Mouse (Mus musculus): Measurements from ENCODE around the gene Hsph1.

Gene Hsph1

DNA sequence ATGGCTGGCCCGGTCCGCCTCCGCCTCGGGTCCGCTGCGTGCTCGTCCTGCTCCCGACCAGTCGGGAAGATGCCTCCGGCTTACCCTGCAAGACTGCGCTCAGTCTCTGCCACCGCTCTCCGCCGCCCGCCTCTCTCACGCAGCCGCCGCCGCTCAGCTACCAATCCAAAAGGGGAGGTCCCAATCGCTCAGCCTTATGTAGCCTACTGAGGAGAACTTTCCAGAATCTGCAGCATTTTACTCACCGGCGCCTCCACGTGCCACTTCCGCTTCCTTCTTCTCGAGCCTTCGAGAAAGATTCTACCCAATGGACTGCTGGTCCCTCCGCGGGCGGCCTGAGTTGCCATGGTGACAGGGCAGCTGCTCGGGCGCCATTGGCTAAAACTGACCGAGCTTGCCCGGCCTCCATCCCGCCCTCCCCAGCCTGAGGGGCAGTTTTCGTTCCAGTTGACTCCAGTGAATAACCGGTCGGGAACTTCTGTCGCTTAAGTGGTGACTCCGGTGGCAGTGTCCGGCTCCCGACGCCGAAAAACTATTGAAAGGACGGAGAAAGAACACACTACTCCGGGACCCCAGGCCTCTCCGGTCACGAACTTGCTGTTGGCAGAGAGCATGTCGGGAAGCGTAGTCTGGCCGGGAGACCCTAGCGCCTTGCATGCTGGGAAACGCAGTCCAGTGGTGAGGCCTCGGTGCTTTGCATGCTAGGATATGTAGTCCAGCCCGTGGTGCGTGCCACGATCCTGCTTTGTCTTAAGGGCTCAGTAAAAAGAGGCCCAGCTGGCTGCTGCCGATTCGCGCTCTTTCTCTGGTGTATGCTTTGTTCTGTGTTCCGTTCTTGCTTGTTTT lies at the start of gene Hsph1:
Hsph1 (minus strand) TSS at position 302 of the 846 bp plus-strand sequence.
- peak; percentile 99 for DNase-seq (ENCODE audit: low read depth, low spot score)

DNA sequence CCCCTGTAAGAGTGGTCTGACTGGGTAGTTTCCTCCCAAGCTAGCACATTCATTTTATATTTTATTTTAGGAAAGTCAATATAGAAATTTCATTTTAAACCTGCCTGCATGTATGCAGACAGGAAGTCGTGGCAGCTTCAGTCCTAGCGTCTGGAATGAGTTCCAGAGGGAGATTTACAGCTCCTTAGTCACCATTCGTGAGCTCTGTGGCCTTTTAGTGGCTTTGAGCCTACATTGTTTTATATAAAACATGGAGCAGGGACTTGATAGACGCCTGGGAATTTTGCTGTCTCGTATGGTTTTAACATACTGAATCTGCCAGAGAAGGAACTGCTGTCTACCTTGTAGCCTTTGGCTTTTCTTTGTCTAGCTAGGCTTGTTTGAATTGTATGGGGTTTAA lies 44.8 kb upstream of the Hsph1 start:
- no peak for DNase-seq (ENCODE audit: low read depth, low spot score)

DNA sequence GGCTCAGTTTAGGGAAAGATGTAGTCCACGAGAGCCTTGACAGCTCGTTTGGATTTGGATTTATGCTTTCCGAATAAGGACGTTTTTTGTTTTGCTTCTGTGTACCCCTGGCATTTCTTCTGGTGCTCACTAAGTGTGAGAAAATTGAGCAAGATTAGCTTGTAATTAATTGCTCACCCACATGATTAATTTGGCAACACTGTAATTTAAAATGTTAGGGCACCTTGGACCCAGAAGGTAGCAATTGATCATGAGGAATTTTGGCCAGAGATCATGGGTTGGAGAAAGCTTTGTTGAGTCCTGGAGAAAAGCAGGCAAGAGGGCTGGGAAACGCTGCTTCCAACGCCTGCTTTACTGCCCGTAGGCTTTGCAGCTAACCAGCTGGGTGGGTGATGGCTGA lies 43.7 kb upstream of the Hsph1 start:
- no peak for DNase-seq (ENCODE audit: low read depth, low spot score)

DNA sequence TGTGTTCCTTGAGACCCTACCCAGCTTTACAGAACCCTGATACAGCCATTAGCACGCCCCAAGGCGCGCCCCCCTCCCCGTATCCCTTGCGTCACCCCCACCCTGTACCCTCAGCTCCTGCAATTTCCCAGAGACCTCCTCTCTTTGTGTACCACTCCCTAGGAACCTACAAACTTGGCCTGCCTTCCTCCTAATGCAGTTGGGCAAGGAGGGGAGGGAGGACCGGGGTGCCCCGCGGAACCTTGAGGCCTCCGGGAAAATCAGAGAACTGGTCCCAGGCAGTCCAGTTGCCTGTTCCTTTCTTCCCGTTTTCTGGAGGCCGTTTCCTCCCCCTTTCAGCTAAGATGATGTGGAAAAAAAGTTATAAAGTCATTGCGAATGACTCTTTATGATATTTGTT lies 43.2 kb upstream of the Hsph1 start:
- DNase-seq (ENCODE audit: low read depth, low spot score) = no peak

DNA sequence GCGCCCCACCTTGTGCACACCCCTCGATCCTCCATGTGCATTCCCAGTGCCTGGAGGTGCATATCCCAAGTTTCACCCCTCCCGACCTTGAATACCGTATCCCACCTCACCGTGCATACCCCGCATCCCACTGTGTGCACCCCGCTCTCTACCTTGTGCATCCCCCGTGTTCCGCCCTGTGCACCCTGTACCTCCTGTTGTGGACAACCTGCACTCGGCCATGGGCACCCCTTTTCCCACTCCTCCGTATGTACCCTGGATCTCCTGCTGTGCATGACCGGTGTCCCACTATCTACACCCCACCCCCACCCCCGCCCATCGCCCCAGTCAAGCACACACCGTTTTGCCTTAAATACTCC lies 42.8 kb upstream of the Hsph1 start:
- no peak for DNase-seq (ENCODE audit: low read depth, low spot score)

DNA sequence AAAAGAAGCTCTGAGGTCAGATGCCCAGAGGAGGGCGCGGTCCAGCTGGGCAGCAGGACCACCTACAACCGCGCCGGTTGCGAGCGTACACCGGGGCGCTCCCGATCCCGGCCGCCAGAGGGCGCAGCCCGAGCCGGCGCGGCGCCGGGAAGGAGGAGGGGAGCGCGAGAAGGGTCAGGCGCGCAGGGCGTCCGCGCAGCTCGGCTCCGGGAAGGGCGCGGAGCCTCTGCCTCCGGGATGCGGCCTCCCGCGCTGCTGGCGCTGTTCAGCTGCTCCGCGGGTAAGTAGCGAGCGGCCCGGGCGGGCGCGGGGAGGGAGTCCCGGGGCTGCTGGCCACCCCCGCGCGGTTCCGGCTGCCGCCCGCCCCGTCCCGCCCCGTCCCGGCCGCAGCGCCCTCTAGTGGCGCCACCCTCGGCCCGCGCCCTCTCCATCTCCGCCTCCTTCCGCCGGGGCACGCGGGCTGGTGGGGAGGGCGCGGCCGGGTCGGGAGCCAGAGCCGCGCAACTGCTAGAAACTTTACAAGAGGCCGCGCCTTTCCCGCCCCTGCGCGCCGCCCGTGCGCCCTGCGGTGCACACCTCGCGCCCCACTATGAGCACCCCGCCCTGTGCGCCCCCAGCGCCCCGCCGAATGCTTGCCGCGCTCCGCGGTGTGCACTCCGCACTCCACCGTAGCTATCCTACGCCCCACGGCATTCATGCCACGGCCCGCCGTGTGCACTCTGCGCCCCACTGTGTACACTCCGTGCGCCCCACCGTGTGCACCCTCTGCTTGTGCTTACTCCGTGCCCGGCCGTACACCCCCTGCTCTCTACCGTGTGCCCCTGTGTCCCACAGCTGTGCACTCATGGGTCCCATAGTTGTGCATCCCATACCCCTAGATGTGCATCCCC lies 42.2 kb upstream of the Hsph1 start, which contains the start of gene B3glct:
B3glct (plus strand) TSS at position 131 of the 890 bp plus-strand sequence.
- DNase-seq (ENCODE audit: low read depth, low spot score) = peak; percentile 78

DNA sequence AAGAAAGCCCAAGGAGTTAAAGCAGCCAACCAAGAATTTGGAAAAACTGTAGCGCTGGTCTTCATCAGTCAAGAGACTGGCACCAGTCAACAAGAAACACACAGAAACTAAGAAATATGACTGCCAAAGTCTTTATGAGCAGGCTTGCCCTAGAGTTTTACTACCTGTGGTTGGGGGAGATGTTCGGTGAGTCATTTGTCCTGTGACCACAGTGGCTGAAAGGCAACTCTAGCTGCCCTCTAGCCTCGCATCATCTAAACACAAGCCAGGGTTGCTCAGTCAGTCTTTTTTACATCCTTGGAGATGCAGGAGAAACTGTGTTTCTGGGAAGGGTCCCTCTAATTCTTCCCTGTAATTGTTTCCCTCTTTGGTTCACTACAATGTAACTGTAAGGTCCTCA lies 41.0 kb upstream of the Hsph1 start:
- DNase-seq (ENCODE audit: low read depth, low spot score) = no peak

DNA sequence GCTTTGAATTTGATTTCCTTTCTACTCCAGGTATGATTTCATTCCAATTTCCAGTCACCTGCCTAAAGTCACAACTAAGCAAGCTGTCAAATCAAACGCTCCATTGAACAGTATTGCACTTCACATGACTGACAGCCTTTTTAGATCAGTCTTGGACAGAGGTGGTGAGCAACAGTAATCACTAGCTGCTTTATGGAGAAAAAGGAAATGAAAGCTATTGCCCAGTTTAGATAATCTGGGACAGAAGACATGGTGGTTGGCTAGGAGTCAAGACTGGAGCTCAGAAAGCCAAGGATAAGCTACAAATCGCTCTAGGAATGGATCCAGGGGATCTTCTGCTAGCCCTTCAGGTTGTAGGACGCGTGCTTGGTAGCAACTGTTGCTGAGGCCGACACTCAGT lies 27.2 kb upstream of the Hsph1 start:
- no peak for DNase-seq (ENCODE audit: low read depth, low spot score)

DNA sequence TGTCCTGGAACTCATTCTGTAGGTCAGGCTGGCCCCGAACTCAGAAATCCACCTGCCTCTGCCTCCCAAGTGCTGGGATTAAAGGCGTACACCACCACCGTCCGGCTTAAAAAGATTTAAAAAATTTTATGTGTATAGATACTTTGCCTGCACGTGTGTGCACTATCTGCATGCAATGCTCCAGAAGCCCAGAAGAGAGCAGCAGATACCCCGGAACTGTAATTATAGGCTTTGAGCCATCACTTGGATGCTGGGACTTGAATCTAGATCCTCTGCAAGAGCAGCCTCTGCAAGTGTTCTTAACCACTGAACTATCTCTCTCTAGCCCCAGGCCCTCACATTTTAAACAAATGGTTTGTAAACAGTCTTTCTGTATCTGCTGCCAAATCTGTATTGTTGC lies 26.8 kb upstream of the Hsph1 start:
- DNase-seq (ENCODE audit: low read depth, low spot score) = peak; percentile 52

DNA sequence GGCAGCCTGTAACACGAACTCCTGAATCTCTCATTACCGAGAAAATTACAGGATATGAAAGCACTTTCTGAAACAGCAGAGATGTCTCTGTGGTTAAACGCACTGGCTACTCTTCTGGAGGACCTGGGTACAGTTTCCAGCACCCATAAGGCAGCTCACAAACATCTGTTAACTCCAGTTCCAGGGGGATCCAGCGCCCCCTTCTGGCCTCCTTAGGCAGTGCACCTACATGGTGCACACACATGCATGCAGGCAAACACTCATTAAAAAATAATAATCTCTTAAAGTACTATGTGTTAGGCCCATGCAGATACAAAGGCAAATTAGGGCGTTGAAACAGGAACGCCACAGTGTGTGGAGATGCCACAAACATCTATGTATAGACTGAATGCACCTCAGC lies 25.3 kb upstream of the Hsph1 start:
- DNase-seq (ENCODE audit: low read depth, low spot score) = no peak

DNA sequence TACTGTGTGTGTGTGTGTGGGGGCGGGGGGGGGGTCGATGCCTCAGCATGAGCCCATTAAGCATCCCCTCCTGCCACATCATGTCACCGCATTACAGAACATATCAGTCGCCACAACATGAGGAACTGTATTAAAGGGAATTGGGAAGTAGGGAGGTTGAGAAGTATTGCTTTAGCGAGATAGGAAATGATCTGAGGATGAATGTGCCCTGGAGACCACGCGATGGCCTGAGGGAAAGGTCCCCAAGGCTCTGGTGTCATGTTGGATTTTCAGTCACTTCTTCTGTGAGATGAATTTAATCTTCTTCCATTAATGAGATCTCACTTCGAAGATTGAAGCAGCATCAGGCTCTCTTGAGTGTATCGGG lies 23.2 kb upstream of the Hsph1 start:
- no peak for DNase-seq (ENCODE audit: low read depth, low spot score)

DNA sequence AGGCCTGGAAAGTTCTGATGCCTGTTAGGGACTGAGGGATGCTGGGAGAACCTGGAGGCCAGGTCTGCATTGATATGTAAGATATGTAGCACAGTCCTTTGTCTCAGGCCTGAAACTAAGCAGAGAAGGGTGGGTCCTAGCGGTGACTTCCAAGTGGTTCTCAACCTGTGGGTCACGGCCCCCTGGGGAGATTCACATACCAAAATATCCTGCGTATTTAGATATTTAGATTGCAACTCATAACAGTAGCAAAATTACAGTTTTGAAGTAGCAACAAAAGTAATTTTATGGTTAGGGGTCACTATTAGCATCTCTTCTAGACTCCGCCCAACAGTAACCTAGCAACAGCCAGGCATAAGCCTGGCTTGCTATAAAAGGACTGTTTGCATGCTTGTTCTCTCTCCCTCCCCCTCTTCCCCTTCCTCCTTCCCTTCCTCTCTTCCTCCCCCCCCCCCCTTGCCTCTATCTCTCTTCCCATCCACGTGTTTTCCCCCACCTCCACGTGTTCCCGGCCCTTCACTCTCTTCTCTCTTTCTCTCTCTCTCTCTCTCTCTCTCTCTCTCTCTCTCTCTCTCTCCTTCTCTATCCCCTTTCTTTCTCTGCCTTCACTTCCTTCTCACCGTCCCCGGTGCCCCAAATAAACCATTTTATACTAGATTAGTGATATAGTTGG lies 22.7 kb upstream of the Hsph1 start:
- peak; percentile 75 for DNase-seq (ENCODE audit: low read depth, low spot score)

DNA sequence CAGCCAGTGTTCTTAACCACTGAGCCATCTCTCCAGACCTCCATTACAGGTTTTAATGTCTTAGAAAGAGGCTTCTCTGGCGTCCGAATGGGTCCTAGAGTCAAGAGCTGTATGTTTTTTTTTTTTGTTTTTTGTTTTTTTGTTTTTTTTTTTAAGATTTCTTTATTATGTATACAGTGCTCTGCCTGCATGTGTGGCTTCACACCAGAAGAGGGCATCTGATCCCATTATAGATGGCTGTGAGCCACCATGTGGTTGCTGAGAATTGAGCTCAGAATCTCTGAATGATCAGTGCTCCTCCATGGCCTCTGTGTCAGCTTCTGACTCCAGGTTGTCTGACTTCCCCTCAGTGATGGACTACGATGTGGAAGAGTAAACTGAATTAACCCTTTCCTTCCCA lies 21.8 kb upstream of the Hsph1 start:
- no peak for DNase-seq (ENCODE audit: low read depth, low spot score)

DNA sequence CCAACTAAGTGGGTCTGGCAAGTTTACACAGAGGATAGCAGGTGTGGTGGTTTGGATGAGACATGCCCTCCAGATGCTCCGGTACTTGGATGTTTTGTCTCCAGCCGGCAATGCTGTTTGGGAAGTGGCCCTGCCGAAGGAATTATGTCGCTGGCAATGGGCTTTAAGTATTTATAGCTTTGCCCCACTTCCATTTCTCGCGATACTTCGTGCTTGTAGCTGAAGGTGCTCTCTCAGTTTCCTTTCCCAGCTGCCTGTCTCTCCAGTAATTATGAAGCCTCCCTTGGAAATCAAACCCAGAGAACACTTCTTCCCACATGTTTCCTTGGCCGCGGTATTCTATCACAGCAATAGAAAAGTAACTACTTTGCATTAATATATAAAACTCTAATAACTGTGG lies 19.5 kb upstream of the Hsph1 start:
- no peak for DNase-seq (ENCODE audit: low read depth, low spot score)

DNA sequence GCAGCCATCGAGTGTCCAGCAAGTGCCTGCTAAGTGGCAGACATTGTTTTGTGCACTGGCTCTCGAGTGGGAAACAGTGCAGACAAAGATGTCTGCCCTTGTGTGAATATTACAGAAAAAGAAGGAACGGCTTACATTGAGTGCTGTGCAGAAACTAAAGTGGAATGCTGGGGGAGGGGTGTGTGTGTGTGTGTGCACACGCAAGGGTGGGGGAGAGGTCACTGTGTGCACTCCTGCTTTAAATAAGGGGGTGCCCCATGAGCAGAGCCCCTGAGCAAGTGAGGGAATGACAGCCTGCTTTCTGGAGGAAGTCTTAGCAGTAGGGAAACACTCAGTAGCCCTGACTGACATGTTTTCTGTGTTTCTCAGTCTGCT lies 14.0 kb upstream of the Hsph1 start:
- DNase-seq (ENCODE audit: low read depth, low spot score) = no peak

DNA sequence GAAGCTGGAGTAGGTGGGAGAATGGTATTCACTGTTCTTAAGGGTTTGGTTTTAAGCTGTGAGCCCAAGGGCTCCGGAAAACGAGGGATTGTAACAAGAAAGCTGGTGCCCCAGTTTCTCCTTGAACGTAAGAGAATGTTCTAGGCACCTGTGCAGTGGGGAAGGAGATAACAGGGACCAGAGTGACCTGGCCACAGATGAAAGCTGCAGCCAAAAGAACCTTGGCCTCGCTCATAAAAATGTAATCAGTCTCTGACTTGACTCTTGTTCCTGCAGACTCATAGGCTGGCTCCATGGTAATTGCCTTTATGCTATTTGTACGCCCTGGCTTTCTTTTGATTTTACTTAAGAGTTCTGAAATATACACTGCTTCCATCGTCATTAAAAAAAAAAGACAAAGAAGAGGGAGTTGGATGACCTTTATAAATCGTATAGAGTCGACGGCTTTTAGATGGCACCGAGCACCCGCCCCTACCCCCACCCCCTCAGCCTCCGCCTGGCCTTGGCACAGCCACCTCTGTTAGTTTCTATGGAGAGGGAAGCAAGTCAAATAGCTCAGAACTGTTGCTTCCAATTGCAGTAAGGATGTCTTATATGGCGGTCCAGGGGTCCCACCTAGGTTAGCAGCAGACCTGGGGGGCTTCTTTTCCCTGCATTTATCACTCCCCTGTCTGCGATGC lies 13.5 kb upstream of the Hsph1 start:
- DNase-seq (ENCODE audit: low read depth, low spot score) = no peak

DNA sequence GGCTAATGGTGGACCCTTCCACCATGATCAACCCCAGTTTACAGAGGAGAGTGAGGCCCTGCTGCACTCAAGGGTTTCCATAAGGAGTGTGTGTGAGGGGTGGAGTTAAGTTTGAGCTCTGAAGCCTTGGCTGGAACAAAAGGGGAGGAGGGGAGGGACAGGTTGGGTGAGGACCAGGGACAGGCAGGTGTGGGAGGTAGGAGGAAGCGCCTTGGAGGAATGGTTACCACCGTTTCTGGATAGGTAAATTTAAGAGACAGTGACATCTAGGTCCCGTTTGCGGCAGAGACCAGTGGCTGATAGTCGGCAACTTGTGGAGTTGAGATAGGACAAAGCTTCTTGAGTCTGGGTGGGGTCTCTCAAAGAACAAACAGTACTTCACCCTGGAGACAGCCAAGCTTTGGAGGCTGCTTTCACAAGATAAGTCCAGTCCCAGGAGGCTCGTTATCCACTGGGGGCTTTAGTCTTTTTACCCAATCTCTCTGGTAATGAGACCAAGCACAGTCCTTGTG lies 12.8 kb upstream of the Hsph1 start:
- peak; percentile 72 for DNase-seq (ENCODE audit: low read depth, low spot score)

DNA sequence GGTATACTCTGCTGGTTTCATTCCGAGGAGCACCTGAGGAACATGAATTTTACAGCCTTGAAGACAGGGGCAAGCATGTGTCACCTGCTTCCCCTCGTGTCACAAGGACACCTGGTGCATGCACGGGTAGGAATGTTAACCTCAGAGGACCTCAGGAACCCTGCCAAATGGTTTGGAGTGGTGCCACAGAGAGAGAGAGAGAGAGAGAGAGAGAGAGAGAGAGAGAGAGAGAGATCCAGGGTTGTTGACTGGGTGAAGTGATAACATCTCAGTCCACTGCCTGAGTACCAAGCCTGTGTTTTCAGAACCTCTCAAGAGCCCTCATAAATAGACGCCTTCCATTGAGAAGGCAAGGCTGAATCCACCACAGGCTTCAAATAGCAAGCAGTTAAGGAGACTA lies 12.0 kb upstream of the Hsph1 start:
- no peak for DNase-seq (ENCODE audit: low read depth, low spot score)

DNA sequence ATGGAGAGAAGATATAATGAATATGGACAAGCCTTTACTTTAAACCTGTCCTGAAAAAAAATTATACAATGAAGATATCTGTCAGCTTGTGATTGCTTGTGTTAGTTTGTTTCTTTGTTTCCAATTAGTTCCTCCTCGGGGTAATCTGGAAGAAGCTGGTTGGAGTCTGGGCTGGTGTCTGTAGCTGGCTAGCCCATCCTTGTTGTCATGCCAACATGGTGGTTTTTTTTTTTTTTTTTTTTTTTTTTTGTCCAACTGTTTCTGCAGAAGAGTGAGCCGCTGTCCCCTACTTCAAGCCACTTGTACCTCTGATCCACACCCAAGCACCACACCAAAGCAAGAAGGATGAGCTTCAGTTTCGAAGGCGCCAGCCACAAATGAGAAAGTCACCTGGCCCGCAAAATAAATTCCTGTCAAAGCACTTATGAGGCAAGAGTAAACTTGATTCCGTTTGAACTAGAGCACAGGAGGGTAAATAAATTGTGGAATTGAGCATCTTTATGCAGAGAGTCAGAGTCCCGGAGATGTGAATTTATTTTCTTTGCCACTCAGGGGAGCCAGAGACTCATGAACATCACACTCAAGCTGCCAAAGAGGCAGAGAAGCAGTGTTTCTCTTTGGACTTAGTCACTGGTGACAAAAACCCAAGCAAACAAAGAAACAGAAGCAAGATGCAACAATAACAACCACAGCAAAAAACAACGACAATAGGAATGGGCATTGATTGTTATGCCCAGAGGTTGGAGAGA lies 11.4 kb upstream of the Hsph1 start:
- DNase-seq (ENCODE audit: low read depth, low spot score) = no peak

DNA sequence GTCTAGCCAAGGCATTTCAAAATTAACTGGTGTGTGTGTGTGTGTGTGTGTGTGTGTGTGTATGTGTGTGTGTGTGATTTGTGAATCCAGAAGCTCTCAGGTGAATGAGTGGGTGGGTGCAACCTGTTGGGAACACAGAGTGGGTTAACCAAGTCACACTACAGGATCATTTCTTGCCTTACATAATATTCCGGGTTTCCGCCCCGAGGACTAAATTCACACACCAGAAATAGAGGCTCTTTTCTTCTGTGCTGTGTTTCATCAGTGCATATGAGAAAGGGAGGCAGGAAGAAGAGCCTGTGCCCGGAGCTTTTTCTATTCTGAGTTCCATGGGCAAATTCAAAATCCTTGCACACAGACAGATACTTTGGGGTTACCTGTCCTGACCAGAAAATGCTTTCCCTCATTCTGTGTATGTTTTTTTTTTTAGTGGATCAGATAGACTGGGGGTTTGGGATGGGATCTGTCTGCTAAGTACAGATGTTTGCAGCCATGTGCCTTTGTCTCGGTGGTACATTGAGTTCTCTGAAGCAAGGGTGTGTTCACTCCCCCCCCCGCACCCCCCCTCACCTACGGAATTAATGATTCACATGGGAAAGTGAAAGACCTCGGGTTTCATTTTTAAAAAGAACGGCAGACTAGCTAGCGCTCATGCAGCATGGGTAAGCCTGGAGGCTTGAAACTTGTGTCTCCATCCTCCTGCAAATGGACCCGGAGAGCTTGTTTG lies 6.8 kb upstream of the Hsph1 start:
- no peak for DNase-seq (ENCODE audit: low read depth, low spot score)
